Mouse (Mus musculus) forebrain, embryonic 15.5 days (tissue): ENCODE data around the gene Btbd18. TPM values are rescaled to one million over a fixed set of nuclear protein-coding genes. Genes with fewer than 3 reads are reported as not detected.

Experiments used
- ATAC-seq: fragments of 200-750 bp; cut with Nextera tagmentation; replicated peaks from 2 replicates; pipeline ENCODE4 v1.8.0; 2017; ENCODE audit warnings: mild to moderate bottlenecking, moderate TSS enrichment, moderate library complexity
- H3K27ac ChIP-seq: fragments of 300-500 bp; sonication (generic); replicated peaks from 2 replicates; pipeline ENCODE4 v1.5.1; 2015; ENCODE audit warnings: mild to moderate bottlenecking, inconsistent platforms
- H3K27me3 ChIP-seq: fragments of 300-500 bp; sonication (generic); 2 replicates; pipeline ENCODE4 v1.6.1; 2015; ENCODE audit warnings: inconsistent platforms
- H3K36me3 ChIP-seq: fragments of 300-500 bp; sonication (generic); 2 replicates; pipeline ENCODE4 v1.6.1; 2015; ENCODE audit warnings: mild to moderate bottlenecking, inconsistent platforms
- H3K4me1 ChIP-seq: fragments of 300-500 bp; sonication (generic); 2 replicates; pipeline ENCODE4 v1.6.1; 2015; ENCODE audit warnings: inconsistent platforms
- H3K4me2 ChIP-seq: fragments of 300-500 bp; sonication (generic); replicated peaks from 2 replicates; pipeline ENCODE4 v1.6.1; 2015; ENCODE audit warnings: mild to moderate bottlenecking, inconsistent platforms
- H3K4me3 ChIP-seq: fragments of 300-500 bp; sonication (generic); 2 replicates; pipeline ENCODE4 v1.5.1; 2015; ENCODE audit warnings: mild to moderate bottlenecking, inconsistent platforms
- H3K9ac ChIP-seq: fragments of 300-500 bp; sonication (generic); replicated peaks from 2 replicates; pipeline ENCODE4 v1.6.1; 2015; ENCODE audit warnings: mild to moderate bottlenecking, inconsistent platforms
- H3K9me3 ChIP-seq: fragments of 300-500 bp; sonication (generic); 2 replicates; pipeline ENCODE4 v1.6.1; 2016; ENCODE audit warnings: inconsistent platforms
- WGBS: fragments of 180-500 bp; shearing (Covaris S2); methylation state at CpG from one replicate; pipeline ENCODE4 v1.1.7; 2015; ENCODE audit warnings: mixed read lengths; 5-methylcytosine and 5-hydroxymethylcytosine counted together
- polyA plus RNA-seq: library from polyadenylated mRNA; unstranded; fragments of >200 nt; fragmentation: Nextera tagmentation; extraction: Ambion mirVana; gene quantifications from 2 replicates; pipeline ENCODE4 v1.2.1, GENCODE M21; 2015

The Btbd18 gene
- polyA plus RNA-seq, 1 experiment from 2014 or later = 0.41 TPM

- under 1% methylated on average over 22 of the region's 26 CpGs for WGBS
- Histone ChIP-seq H3K9me3 (no peaks in the 10 kb centered on the region), H3K4me1 (peaks cover 30% of the 10 kb centered on the region), H3K36me3 (peaks cover 16% of the 10 kb centered on the region), H3K4me2 (peak overlapping the region; percentile 57), H3K27ac (peak overlapping the region; percentile 94), H3K27me3 (no peaks in the 10 kb centered on the region), H3K4me3 (peak overlapping the region; percentile 83), H3K9ac (peak overlapping the region; percentile 91)
- ATAC-seq = peak; percentile 21
Observed at GRCm38 (mm10) chr2:84714422-84714810, 55.5 kb downstream of the Btbd18 start.

GRCm38 (mm10) chr2:84714811-84715561 is 56.1 kb downstream of the Btbd18 start, which contains the start of gene Zdhhc5:
TSS of gene Zdhhc5 (minus strand) at chr2:84715180.
- Histone ChIP-seq H3K36me3 (peaks cover 12% of the 10 kb centered on the region), H3K4me1 (peaks cover 27% of the 10 kb centered on the region), H3K9me3 (no peaks in the 10 kb centered on the region), H3K27ac (peak within 1 kb of the TSS; percentile 94), H3K27me3 (no peaks in the 10 kb centered on the region), H3K4me3 (peak within 1 kb of the TSS; percentile 83), H3K9ac (peak within 1 kb of the TSS; percentile 91), H3K4me2 (peak within 1 kb of the TSS; percentile 58)
- under 1% methylated on average over 102 of the region's 107 CpGs for WGBS
- ATAC-seq = peak; percentile 97

- Histone ChIP-seq H3K9ac (peak overlapping the region; percentile 51), H3K27ac (peak overlapping the region; percentile 94), H3K27me3 (no peaks in the 10 kb centered on the region), H3K4me3 (peak overlapping the region; percentile 83), H3K36me3 (peaks cover 4% of the 10 kb centered on the region), H3K9me3 (no peaks in the 10 kb centered on the region), H3K4me1 (peaks cover 27% of the 10 kb centered on the region), H3K4me2 (peak overlapping the region; percentile 58)
- under 1% methylated on average over 33 of the region's 33 CpGs for WGBS
- peak; percentile 96 for ATAC-seq
Observed at GRCm38 (mm10) chr2:84715562-84716361, 56.9 kb downstream of the Btbd18 start.

GRCm38 (mm10) chr2:84716423-84717355 is 57.8 kb downstream of the Btbd18 start:
- Histone ChIP-seq H3K4me3 (peak overlapping the region; percentile 83), H3K9ac (peak overlapping the region; percentile 51), H3K9me3 (no peaks in the 10 kb centered on the region), H3K4me1 (peaks cover 27% of the 10 kb centered on the region), H3K27ac (peak overlapping the region; percentile 94), H3K4me2 (peak overlapping the region; percentile 58), H3K27me3 (no peaks in the 10 kb centered on the region), H3K36me3 (peaks cover 4% of the 10 kb centered on the region)
- ATAC-seq = no peak
- WGBS = 36% methylated on average over 9 of the region's 9 CpGs

- ATAC-seq = no peak
- H3K27me3 ChIP-seq = no peaks in the 10 kb centered on the region
- peaks cover 22% of the 10 kb centered on the region for H3K4me1 ChIP-seq
- WGBS = 91% methylated on average over 4 of the region's 4 CpGs
- no peak overlapping the region for H3K4me3 ChIP-seq
- H3K9ac ChIP-seq = no peak overlapping the region
- no peaks in the 10 kb centered on the region for H3K9me3 ChIP-seq
- no peak overlapping the region for H3K4me2 ChIP-seq
- peaks cover 11% of the 10 kb centered on the region for H3K36me3 ChIP-seq
- H3K27ac ChIP-seq = no peak overlapping the region
Observed at GRCm38 (mm10) chr2:84717357-84717756, 58.5 kb downstream of the Btbd18 start.

Other genes with a start within 250 kb of the Btbd18 start
- gene Calcrl, start 233.7 kb upstream of the Btbd18 start, polyA plus RNA-seq = 5.7 and 6.9 TPM in 2 replicates
- gene Tfpi, start 182.3 kb upstream of the Btbd18 start, polyA plus RNA-seq = 9.7 and 10.7 TPM in 2 replicates
- 35.7 and 38.1 TPM in 2 replicates for gene Ctnnd1, start 8.3 kb upstream of the Btbd18 start, polyA plus RNA-seq
- gene Selenoh, start 11.7 kb downstream of the Btbd18 start, polyA plus RNA-seq = 251 and 270 TPM in 2 replicates
- not detected in 2 replicates for gene Gm28635, start 19.0 kb downstream of the Btbd18 start, polyA plus RNA-seq
- gene Med19, start 19.3 kb downstream of the Btbd18 start, polyA plus RNA-seq = 51.7 and 54.7 TPM in 2 replicates
- 198 and 209 TPM in 2 replicates for gene Tmx2, start 20.1 kb downstream of the Btbd18 start, polyA plus RNA-seq
- gene Zdhhc5, start 56.1 kb downstream of the Btbd18 start, polyA plus RNA-seq = 19.3 and 19.7 TPM in 2 replicates
- gene Clp1, start 68.3 kb downstream of the Btbd18 start, polyA plus RNA-seq = 30.1 and 30.4 TPM in 2 replicates
- gene Ypel4, start 75.0 kb downstream of the Btbd18 start, polyA plus RNA-seq = 20.7 and 21.2 TPM in 2 replicates
- 5.6 TPM in 2 replicates for gene Gm19426, start 84.6 kb downstream of the Btbd18 start, polyA plus RNA-seq
- 21.7 and 25.4 TPM in 2 replicates for gene Serping1, start 116.4 kb downstream of the Btbd18 start, polyA plus RNA-seq
- 20.4 and 20.9 TPM in 2 replicates for gene Ube2l6, start 139.7 kb downstream of the Btbd18 start, polyA plus RNA-seq
- 0.14 TPM in 1 of 2 replicates, not detected in the other for gene Smtnl1, start 163.6 kb downstream of the Btbd18 start, polyA plus RNA-seq
- gene Timm10, start 167.9 kb downstream of the Btbd18 start, polyA plus RNA-seq = 61.4 and 66.5 TPM in 2 replicates
- gene Slc43a1, start 179.8 kb downstream of the Btbd18 start, polyA plus RNA-seq = 2.5 and 3.4 TPM in 2 replicates
- 12.8 and 16.3 TPM in 2 replicates for gene Rtn4rl2, start 227.6 kb downstream of the Btbd18 start, polyA plus RNA-seq